Mouse (Mus musculus) T-helper 2 cell (primary cell): Measurements from ENCODE around the gene Bloc1s2.
"Not testable (repeated sequence)": the region's sequence is repeated elsewhere in the genome, so short reads cannot be mapped to it uniquely, and the experiment has no call there.

ENCODE experiments used
- in situ Hi-C: fragments of 300-600 bp; cut with MboI, MseI; formaldehyde crosslinking; loops from one replicate; pipeline ENCODE4 v1.15.1; 2025; ENCODE audit warnings: high pct_unique_total_duplicates

Gene Bloc1s2

DNA sequence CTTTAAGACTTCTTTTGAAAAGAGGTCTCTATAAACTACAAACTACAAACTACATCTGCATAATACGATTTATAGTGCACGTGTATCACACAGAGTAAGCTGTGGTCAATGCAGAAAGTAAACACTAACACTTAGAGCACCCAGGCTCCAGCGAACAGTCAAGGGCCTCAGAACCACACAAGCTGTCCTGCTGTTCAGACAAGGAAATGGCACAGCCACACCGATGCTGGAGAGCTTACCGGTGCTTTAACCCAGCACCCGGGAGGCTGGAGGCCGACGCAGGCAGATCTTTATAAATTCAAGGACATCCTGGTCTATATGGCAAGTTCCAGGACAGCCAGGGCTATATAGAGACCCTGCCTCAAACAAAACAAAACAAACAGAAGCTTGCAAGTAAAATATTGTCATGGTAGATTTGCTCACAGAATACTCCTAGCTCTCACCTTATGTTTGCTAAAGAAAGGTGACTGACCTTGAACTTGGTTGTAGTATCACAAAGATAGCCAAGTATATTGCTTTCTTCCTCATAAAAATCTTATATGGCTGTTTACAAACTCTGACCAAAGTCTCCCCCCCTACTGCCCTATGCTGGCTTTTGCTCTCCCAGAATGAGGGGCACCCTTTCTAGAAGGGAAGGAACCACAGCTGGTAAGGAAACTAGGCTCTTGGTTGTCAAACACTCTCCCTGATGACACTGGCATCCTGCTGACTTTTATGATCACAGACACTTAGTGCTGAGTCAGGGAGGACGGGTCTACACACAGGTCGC is 18.3 kb downstream of the Bloc1s2 start:
- in situ Hi-C loops = no loop called here

DNA sequence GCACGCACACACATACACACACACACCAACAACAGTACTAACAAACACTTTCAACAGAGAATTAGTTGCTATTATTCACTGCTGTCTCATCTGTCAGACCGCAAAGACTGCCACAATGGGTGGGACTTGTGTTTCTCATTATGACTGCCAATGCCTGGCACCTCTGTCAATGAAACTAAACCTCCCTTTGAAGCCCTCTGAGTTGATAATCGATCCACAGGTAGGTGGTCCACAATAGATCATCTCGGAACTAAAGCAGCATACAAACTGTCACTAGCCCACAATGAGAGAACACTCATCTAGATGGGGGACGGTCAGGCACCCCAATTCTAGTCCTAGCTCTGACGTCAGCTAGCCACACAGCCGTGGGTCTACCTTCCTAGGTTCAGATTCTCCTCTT is 25.1 kb downstream of the Bloc1s2 start:
- in situ Hi-C loops = no loop called here

DNA sequence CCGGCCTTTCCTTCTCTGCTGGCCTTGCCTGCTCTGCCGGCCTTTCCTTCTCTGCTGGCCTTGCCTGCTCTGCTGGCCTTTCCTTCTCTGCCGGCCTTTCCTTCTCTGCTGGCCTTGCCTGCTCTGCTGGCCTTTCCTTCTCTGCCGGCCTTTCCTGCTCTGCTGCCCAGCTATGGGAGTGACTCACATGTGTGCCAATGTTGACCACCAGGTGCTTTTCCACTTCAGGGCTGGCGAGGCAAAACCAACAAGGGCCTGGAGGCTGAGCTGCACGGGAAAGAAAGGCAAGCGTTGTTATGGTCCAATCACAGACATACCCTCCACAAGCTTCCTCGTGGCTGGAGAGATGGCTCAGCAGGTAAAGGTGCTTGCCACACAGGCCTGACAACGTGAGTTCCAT is 25.6 kb downstream of the Bloc1s2 start:
- in situ Hi-C loops = not testable (repeated sequence)

GRCm38 (mm10) chr19:44117793-44118192 is 28.5 kb downstream of the Bloc1s2 start:
- in situ Hi-C loops = no loop called here

- in situ Hi-C loops = no loop called here
Observed at GRCm38 (mm10) chr19:44111706-44112105, 34.5 kb downstream of the Bloc1s2 start.

DNA sequence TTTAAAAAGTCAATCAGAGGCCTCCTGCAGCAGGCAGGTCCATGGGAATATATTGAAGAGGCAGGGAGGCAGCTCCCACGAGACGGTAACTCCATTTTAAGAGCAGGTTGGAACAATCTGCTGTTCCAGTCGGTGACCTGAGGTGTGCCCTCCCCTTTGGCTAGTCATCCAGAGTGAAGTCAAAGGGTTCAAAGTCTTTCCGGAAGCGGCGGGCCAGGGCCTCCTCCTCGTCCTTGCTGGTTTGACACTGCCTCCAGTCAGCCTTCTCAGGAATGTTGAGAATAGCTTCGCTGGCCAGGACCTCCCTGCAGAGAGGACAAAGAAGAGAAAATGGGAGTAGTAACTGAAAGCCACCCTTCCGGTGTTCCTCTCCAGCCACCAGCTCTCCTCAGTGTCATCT is 35.9 kb downstream of the Bloc1s2 start:
- in situ Hi-C loops = no loop called here

GRCm38 (mm10) chr19:44108996-44109395 is 37.2 kb downstream of the Bloc1s2 start:
- in situ Hi-C loops = no loop called here

DNA sequence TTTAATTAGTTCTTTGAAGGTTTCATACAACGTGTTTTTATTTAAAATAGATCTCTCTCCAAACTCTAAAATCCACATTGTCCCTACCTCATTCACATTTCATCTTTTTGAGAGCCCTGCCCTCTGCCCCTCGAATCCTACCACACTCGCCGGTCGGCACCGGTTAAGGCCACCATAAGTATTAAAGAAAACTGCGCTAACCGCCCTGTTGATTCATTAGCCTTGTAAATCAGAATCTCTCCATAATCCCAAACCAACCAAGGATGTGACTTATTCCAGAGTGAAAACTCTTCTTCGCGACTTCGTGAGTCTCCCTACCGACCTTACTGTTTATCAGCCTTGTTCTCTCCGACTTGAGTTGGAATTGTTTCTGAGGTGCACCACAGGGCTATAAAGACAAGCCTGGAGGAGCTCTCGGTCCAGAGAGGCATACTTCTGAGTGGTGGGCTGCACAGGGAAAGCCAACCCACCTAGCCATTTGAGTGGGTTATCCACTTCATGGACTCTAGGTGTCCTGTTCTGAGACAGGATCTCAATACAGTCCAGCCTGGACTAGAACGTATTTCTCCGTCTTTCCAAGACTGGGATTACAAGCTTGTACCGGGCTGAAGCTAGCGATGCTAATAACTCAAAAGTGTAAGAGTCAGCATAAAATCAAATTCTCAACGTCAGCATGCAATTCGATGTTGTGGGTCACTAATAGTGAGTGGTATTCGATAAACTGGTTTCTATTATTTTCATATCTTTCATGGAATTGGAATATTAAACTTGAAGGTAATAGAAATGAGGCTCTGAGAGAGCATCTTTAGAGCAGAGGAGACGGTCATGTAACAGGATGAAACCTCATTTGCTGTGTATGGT is 38.4 kb downstream of the Bloc1s2 start:
- in situ Hi-C loops = no loop called here

- in situ Hi-C loops = no loop called here
Observed at GRCm38 (mm10) chr19:44106831-44107660, 39.2 kb downstream of the Bloc1s2 start, which contains the start of gene Chuk. TSS of gene Chuk (minus strand) at chr19:44107480.

- in situ Hi-C loops = no loop called here
Observed at GRCm38 (mm10) chr19:44104393-44104792, 41.9 kb downstream of the Bloc1s2 start.

- in situ Hi-C loops = no loop called here
Observed at GRCm38 (mm10) chr19:44103001-44103400, 43.2 kb downstream of the Bloc1s2 start.

GRCm38 (mm10) chr19:44100840-44101239 is 45.4 kb downstream of the Bloc1s2 start:
- in situ Hi-C loops = no loop called here
